ENCODE assay signal across 9 mouse cellular contexts in genomic region chr11:59624017-59624630, GRCm38 (mm10). TPM values are rescaled to one million over a fixed set of nuclear protein-coding genes. Genes with fewer than 3 reads are reported as not detected.
DNase-seq lines count a peak whose midpoint lies in the region; ATAC-seq and TF ChIP-seq lines count a peak whose summit lies in the region.
"Had no signal": no experiment of that assay in that cellular context is flagged by ENCODE, and none has a peak within 500 bp of the region (broad histone marks: within the 10 kb centered on the region; RNA-seq: fewer than 3 reads in every experiment).

No protein-coding gene starts in this region.

- H3K27me3 ChIP-seq in kidney, adult 2 months (replicated peaks; ENCODE audit: control insufficient read depth, insufficient read depth, low read length) = no peaks in the 10 kb centered on the region
- no peaks in the 10 kb centered on the region for H3K27me3 ChIP-seq in limb, embryonic 10.5 days (ENCODE audit: low read depth, poor library complexity, severe bottlenecking)

- WGBS in kidney, adult 2 months = 21% methylated on average over 6 of the region's 6 CpGs
- WGBS in limb, embryonic 10.5 days = 45% methylated on average over 6 of the region's 6 CpGs

- H3K4me3 ChIP-seq in kidney, adult 2 months (ENCODE audit: insufficient read depth, low read depth, low read length) = no peak overlapping the region
- H3K4me3 ChIP-seq in limb, embryonic 10.5 days = no peak overlapping the region
- H3K4me3 ChIP-seq: heart, embryonic 15.5 days had no signal

- peak; percentile 90; the same call in 1 of the 2 replicates for ATAC-seq in neutrophil, adult 5-6 weeks (ENCODE audit: extremely low read depth, insufficient number of reproducible peaks, low FRiP score, poor library complexity, severe bottlenecking)

- DNase-seq in 3134 (ENCODE audit: extremely low read depth, insufficient read length, low spot score) = peak; percentile 61
- peak; percentile 58 for DNase-seq in ES-CJ7 (ENCODE audit: low read depth, low spot score)
- DNase-seq in cerebellum, adult 9-11 months = peak; percentile 67
- peak; percentile 48 for DNase-seq in gastrocnemius, adult 18-20 months (ENCODE audit: low spot score)
- DNase-seq in kidney, adult 2 months = peak; percentile 69
- peak; percentile 47 for DNase-seq in limb, embryonic 10.5 days (ENCODE audit: low spot score)
- DNase-seq in thymus, postnatal 4 days = peak; percentile 75

- H3K27ac ChIP-seq in kidney, adult 2 months (ENCODE audit: insufficient read depth, low read depth, low read length) = no peak overlapping the region
- H3K27ac ChIP-seq in limb, embryonic 10.5 days = no peak overlapping the region
- H3K27ac ChIP-seq: heart, embryonic 15.5 days had no signal

- no peaks in the 10 kb centered on the region for H3K9me3 ChIP-seq in limb, embryonic 10.5 days (replicated peaks)
- H3K9me3 ChIP-seq: heart, embryonic 15.5 days had no signal

- no peak for TF ChIP-seq POLR2A in kidney, adult 2 months (IDR thresholded peaks at IDR 0.05; ENCODE audit: low read depth, low read length)

- H3K36me3 ChIP-seq in kidney, adult 2 months (ENCODE audit: control insufficient read depth, insufficient read depth, low read length) = no peaks in the 10 kb centered on the region
- H3K36me3 ChIP-seq in limb, embryonic 10.5 days = no peaks in the 10 kb centered on the region
- H3K36me3 ChIP-seq: heart, embryonic 15.5 days had no signal

- TF ChIP-seq CTCF in kidney, adult 2 months (conservative IDR thresholded peaks at IDR 0.05; ENCODE audit: insufficient read depth, insufficient read length, low read depth, low read length) = peak; percentile 86

- no peaks in the 10 kb centered on the region for H3K4me1 ChIP-seq in kidney, adult 2 months (ENCODE audit: control insufficient read depth, insufficient read depth, low read length)
- no peaks in the 10 kb centered on the region for H3K4me1 ChIP-seq in limb, embryonic 10.5 days
- H3K4me1 ChIP-seq: heart, embryonic 15.5 days had no signal

RNA-seq across cellular contexts. Expression of gene Olfr223, which starts 31.0 kb away (rescaled TPM):
- not detected for total RNA-seq in gastrocnemius, adult 18-20 months (2021)
- not detected in 2 replicates for polyA plus RNA-seq in kidney, adult 2 months (2012; rRNA removed)
- not detected in 2 replicates for polyA plus RNA-seq in limb, embryonic 10.5 days (2016; fragmentation: Nextera tagmentation; extraction: Ambion mirVana)
- not detected in 2 replicates for total RNA-seq in neutrophil, adult 5-6 weeks (2017)
- polyA plus RNA-seq: heart, embryonic 15.5 days had no signal

RNA-seq across cellular contexts. Expression of gene Mprip, which starts 37.0 kb away (rescaled TPM):
- 10 to 100 TPM; 61.2 to 84.0 TPM for total RNA-seq in gastrocnemius, adult 18-20 months (2021)
- polyA plus RNA-seq in kidney, adult 2 months (2012; rRNA removed) = 107 and 115 TPM in 2 replicates
- 52.3 and 62.9 TPM in 2 replicates for polyA plus RNA-seq in limb, embryonic 10.5 days (2016; fragmentation: Nextera tagmentation; extraction: Ambion mirVana)
- 71.6 and 72.9 TPM in 2 replicates for total RNA-seq in neutrophil, adult 5-6 weeks (2017)

RNA-seq across cellular contexts. Expression of gene Olfr222, which starts 48.1 kb away (rescaled TPM):
- total RNA-seq in gastrocnemius, adult 18-20 months (2021) = not detected
- polyA plus RNA-seq in kidney, adult 2 months (2012; rRNA removed) = not detected in 2 replicates
- not detected in 2 replicates for polyA plus RNA-seq in limb, embryonic 10.5 days (2016; fragmentation: Nextera tagmentation; extraction: Ambion mirVana)
- total RNA-seq in neutrophil, adult 5-6 weeks (2017) = not detected in 2 replicates
- polyA plus RNA-seq: heart, embryonic 15.5 days had no signal
